In genomic region chr11:118648369-118648768, GRCm38 (mm10) we compare ENCODE assay signal across 10 mouse cellular contexts.
DNase-seq lines count a peak whose midpoint lies in the region; ATAC-seq and TF ChIP-seq lines count a peak whose summit lies in the region.
"Had no signal": no experiment of that assay in that cellular context is flagged by ENCODE, and none has a peak within 500 bp of the region (broad histone marks: within the 10 kb centered on the region; RNA-seq: fewer than 3 reads in every experiment).

No protein-coding gene starts in this region.

- H3K36me3 ChIP-seq in ES-E14 (ENCODE audit: control insufficient read depth, insufficient read depth, low read length, poor library complexity, severe bottlenecking): no peaks in the 10 kb centered on the region
- H3K36me3 ChIP-seq: embryonic facial prominence, embryonic 12.5 days; limb, embryonic 15.5 days had no signal

- peak; percentile 51; the same call in 1 of the 2 replicates for TF ChIP-seq CTCF in brain, embryonic 14.5 days (IDR thresholded peaks at IDR 0.05; ENCODE audit: borderline replicate concordance, extremely low read depth, insufficient read depth, insufficient read length)
- TF ChIP-seq CTCF in lung, adult 2 months (IDR thresholded peaks at IDR 0.05; ENCODE audit: insufficient read depth, low read length): peak; percentile 76

- H3K9ac ChIP-seq in ES-E14 (ENCODE audit: insufficient read depth, low read depth, low read length, poor library complexity, severe bottlenecking): no peak overlapping the region
- H3K9ac ChIP-seq: embryonic facial prominence, embryonic 12.5 days; limb, embryonic 15.5 days had no signal

- no peak for TF ChIP-seq POLR2A in brain, embryonic 14.5 days (IDR thresholded peaks at IDR 0.05; ENCODE audit: borderline replicate concordance, extremely low read depth, insufficient read depth, insufficient read length, poor library complexity, severe bottlenecking)
- TF ChIP-seq POLR2A in lung, adult 2 months (IDR thresholded peaks at IDR 0.05; ENCODE audit: borderline replicate concordance, extremely low read depth, low read depth, low read length): no peak

- H3K27ac ChIP-seq in ES-E14 (ENCODE audit: insufficient read depth, low read depth, low read length, poor library complexity, severe bottlenecking): no peak overlapping the region
- H3K27ac ChIP-seq: embryonic facial prominence, embryonic 12.5 days; limb, embryonic 15.5 days had no signal

- in situ Hi-C loops in ES-E14 (cut with MboI; ENCODE audit: low sequenced_read_pairs in 2 of 2, unreplicated experiment in 2 of 2): no loop called here

- H3K4me1 ChIP-seq in ES-E14 (ENCODE audit: control insufficient read depth in 2 of 2, insufficient read depth in 2 of 2, low read length in 2 of 2, poor library complexity in 1 of 2): no peaks in the 10 kb centered on the region
- no peaks in the 10 kb centered on the region for H3K4me1 ChIP-seq in lung, adult 2 months (ENCODE audit: control insufficient read depth, insufficient read depth, low read length)
- H3K4me1 ChIP-seq: embryonic facial prominence, embryonic 12.5 days; limb, embryonic 15.5 days had no signal

- intact Hi-C loops in left cerebral cortex, postnatal 4 days (cut with DNase I): no loop called here
- intact Hi-C loops in left cerebral cortex, postnatal 10 days (cut with DNase I): no loop called here
- intact Hi-C loops in gastrocnemius, postnatal 14 days (cut with DNase I; ENCODE audit: low total_unique reads): loop anchor here (5.0 kb wide), 1 partner anchor 94 kb away; no protein-coding TSS in a partner anchor

- peak; percentile 39 for DNase-seq in left cerebral cortex, postnatal 4 days
- DNase-seq in left cerebral cortex, postnatal 10 days (ENCODE audit: extremely low spot score in 1 of 2, low spot score in 2 of 2): no peak
- DNase-seq in ES-E14 (ENCODE audit: low read depth, low spot score): peak; percentile 31
- DNase-seq in brain, embryonic 14.5 days (ENCODE audit: low read depth): no peak
- peak; percentile 58 for DNase-seq in gastrocnemius, postnatal 14 days
- DNase-seq in lung, adult 2 months: peak; percentile 24

- whole genome bisulfite sequencing in lung, adult 2 months: 16% methylated on average over 5 of the region's 5 CpGs

- no peak for ATAC-seq in megakaryocyte-erythroid progenitor cell, adult 5-6 weeks (replicated peaks; ENCODE audit: low FRiP score, low TSS enrichment, poor library complexity, severe bottlenecking)
- ATAC-seq in megakaryocyte, adult 5-6 weeks (ENCODE audit: poor library complexity, severe bottlenecking): no peak

- H3K9me3 ChIP-seq in ES-E14 (ENCODE audit: control insufficient read depth, insufficient read depth, low read depth, low read length): no peaks in the 10 kb centered on the region
- H3K9me3 ChIP-seq: embryonic facial prominence, embryonic 12.5 days; limb, embryonic 15.5 days had no signal

- H3K4me3 ChIP-seq in ES-E14 (ENCODE audit: insufficient read depth in 1 of 2, low read depth in 1 of 2, low read length in 2 of 2, poor library complexity in 1 of 2, severe bottlenecking in 1 of 2): no peak overlapping the region
- H3K4me3 ChIP-seq in lung, adult 2 months (replicated peaks; ENCODE audit: extremely low read depth, low read depth, low read length): no peak overlapping the region
- H3K4me3 ChIP-seq: embryonic facial prominence, embryonic 12.5 days; limb, embryonic 15.5 days had no signal

TF ChIP-seq in ES-E14, 5 proteins besides CTCF, POLR2A, EP300 and RAD21:
- TF ChIP-seq MAFK (IDR thresholded peaks at IDR 0.05; ENCODE audit: insufficient read depth, low read depth, low read length) (no peak), ZC3H11A (IDR thresholded peaks at IDR 0.05; ENCODE audit: borderline replicate concordance, low read depth, low read length) (no peak), HCFC1 (IDR thresholded peaks at IDR 0.05; ENCODE audit: borderline replicate concordance, insufficient read depth, low read length) (no peak), ZNF384 (IDR thresholded peaks at IDR 0.05; ENCODE audit: low read depth, low read length) (no peak), CHD2 (IDR thresholded peaks at IDR 0.05; ENCODE audit: low read depth, low read length) (no peak)

Comparison
In these comparisons a context has a peak if more than half of its experiments do, and no peak if none do; other contexts are left out.
1. DNase-seq: peak in left cerebral cortex, postnatal 4 days (single experiment), ES-E14 (single experiment), gastrocnemius, postnatal 14 days (single experiment) and lung, adult 2 months (single experiment); none in left cerebral cortex, postnatal 10 days (0 of 2) and brain, embryonic 14.5 days (single experiment).